Mouse (Mus musculus): ENCODE results near the gene Hfm1.

DNA sequence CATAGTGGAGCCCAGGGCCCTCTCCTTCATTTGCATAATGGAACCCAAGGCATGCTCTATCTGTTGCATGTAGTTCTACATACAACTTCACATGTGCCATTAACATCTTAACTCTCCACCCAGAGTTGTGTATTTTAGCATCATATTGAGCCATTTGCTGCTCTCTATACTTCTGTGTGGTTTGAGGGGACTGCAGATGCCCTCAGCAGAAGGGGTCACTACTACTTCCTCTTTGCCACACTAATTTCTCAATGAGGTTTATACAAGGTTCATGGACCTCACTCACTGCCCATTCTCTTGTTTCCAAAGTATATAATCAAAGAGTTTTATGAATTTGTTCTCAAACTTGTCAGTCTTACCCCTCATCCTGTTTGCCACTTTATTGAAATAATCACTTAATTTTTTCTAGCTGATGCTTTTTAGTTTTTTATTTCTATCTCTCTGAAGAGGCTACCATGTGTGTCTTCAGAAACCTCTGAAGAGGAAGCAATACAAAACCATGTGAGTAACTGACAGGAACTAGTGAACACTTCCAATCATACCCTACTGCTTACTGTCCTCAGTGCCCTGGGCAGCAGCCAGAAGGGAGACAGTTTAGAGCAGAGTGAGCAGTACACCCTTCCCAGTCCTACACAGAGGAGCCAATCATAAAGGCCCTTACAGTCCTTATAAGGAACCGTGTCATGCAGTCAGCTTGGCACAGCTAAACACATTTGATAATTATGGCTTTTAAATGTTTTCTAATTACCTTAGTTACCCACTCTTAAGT is 38.6 kb downstream of the Hfm1 start:
- TF ChIP-seq EP300 (optimal IDR thresholded peaks at IDR 0.05) (no peak), CTCF (IDR thresholded peaks at IDR 0.05; ENCODE audit: low read depth) (no peak)

All from stomach, postnatal 0 days (tissue).